Comparison of ENCODE assay signal across 13 mouse cellular contexts in genomic region chr10:95354673-95355072, GRCm38 (mm10).
"Had no signal": no experiment of that assay in that cellular context is flagged by ENCODE, and none has a peak within 500 bp of the region (broad histone marks: within the 10 kb centered on the region; RNA-seq: fewer than 3 reads in every experiment).

No protein-coding gene starts in this region.

- H3K9me3 ChIP-seq: limb, embryonic 15.5 days; liver, embryonic 12.5 days; midbrain, embryonic 12.5 days; neural tube, embryonic 15.5 days had no signal

- H3K4me2 ChIP-seq: kidney, embryonic 15.5 days; limb, embryonic 15.5 days; liver, embryonic 12.5 days; lung, embryonic 14.5 days; midbrain, embryonic 12.5 days; neural tube, embryonic 15.5 days had no signal

- ATAC-seq: liver, embryonic 12.5 days had no signal

- H3K4me3 ChIP-seq: kidney, embryonic 15.5 days; left cerebral cortex, adult 2 months; limb, embryonic 15.5 days; liver, embryonic 12.5 days; midbrain, embryonic 12.5 days; myocyte; neural tube, embryonic 15.5 days had no signal

- H3K27me3 ChIP-seq: kidney, embryonic 15.5 days; limb, embryonic 15.5 days; midbrain, embryonic 12.5 days; neural tube, embryonic 15.5 days had no signal

- H3K27ac ChIP-seq: kidney, embryonic 15.5 days; left cerebral cortex, adult 2 months; limb, embryonic 15.5 days; liver, embryonic 12.5 days; midbrain, embryonic 12.5 days; neural tube, embryonic 15.5 days; stomach, postnatal 0 days had no signal

- DNase-seq: kidney, postnatal 14 days; lung, embryonic 14.5 days; lung, postnatal 10 days; lung, postnatal 4 days; thymus, postnatal 14 days had no signal

- H3K36me3 ChIP-seq: kidney, embryonic 15.5 days; limb, embryonic 15.5 days; liver, embryonic 12.5 days; midbrain, embryonic 12.5 days; neural tube, embryonic 15.5 days had no signal

- H3K4me1 ChIP-seq: kidney, embryonic 15.5 days; limb, embryonic 15.5 days; liver, embryonic 12.5 days; midbrain, embryonic 12.5 days had no signal

- H3K9ac ChIP-seq: kidney, embryonic 15.5 days; limb, embryonic 15.5 days; liver, embryonic 12.5 days; lung, embryonic 14.5 days; midbrain, embryonic 12.5 days; neural tube, embryonic 15.5 days had no signal
